8 mouse cellular contexts compared by ENCODE assay signal in the genomic region with DNA sequence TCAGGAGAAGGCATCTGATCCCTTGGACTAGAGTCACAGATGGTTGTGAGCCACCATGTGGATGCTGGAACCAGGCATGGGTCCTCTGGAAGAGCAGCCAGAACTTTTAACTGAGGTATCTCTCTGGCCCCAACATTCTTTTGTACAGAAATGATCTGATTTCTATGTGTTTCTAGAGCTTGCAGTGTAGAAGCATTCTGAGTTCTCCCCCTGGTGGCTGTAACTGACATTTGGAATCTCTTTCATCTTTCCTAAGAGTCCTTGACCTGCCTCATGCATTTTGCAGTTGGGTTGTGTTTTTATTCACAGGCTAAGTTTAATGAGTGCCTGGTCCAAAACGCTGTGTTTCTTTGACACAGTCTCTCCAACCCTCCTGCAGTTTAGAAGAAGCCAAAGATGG. TPM values are rescaled to one million over a fixed set of nuclear protein-coding genes. Genes with fewer than 3 reads are reported as not detected.
DNase-seq lines count a peak whose midpoint lies in the region; ATAC-seq lines count a peak whose summit lies in the region.

No protein-coding gene starts in this region.

- no peak for ATAC-seq in megakaryocyte-erythroid progenitor cell, adult 5-6 weeks (replicated peaks; ENCODE audit: low FRiP score, low TSS enrichment, poor library complexity, severe bottlenecking)

- DNase-seq in cerebellum, adult 18-20 months: peak; percentile 10 to 18
- DNase-seq in cerebellum, postnatal 36 days: no peak
- DNase-seq in layer of hippocampus, adult 11-12 months (ENCODE audit: low spot score): peak; percentile 56
- DNase-seq in layer of hippocampus, adult 9-11 months: no peak
- DNase-seq in adipocyte (ENCODE audit: low spot score): peak; percentile 78
- peak; percentile 60 to 62 for DNase-seq in left cerebral cortex, postnatal 14 days (ENCODE audit: low spot score in 2 of 2)
- DNase-seq in testis, postnatal 14 days (ENCODE audit: low spot score): no peak

- intact Hi-C loops in left cerebral cortex, postnatal 14 days (cut with DNase I): no loop called here

RNA-seq across cellular contexts. Expression of a gene that starts 43.2 kb away (rescaled TPM):
- total RNA-seq in left cerebral cortex, postnatal 14 days (2021): 10 to 100 TPM; 24.6 to 28.9 TPM
- not detected in 2 replicates for total RNA-seq in megakaryocyte-erythroid progenitor cell, adult 5-6 weeks (2014; fragmentation: Nextera tagmentation)
- not detected in 2 replicates for total RNA-seq in megakaryocyte-erythroid progenitor cell, adult 5-6 weeks (2017)

Comparison
In these comparisons a context has a peak if more than half of its experiments do, and no peak if none do; other contexts are left out.
1. DNase-seq: peak in cerebellum, adult 18-20 months (2 of 2), layer of hippocampus, adult 11-12 months (single experiment), adipocyte (single experiment) and left cerebral cortex, postnatal 14 days (2 of 2); none in cerebellum, postnatal 36 days (0 of 2), layer of hippocampus, adult 9-11 months (single experiment) and testis, postnatal 14 days (single experiment).
2. RNA of a gene that starts 43.2 kb away (total RNA-seq): 24.6 to 28.9 TPM in left cerebral cortex, postnatal 14 days; not detected in megakaryocyte-erythroid progenitor cell, adult 5-6 weeks; every median in the first group is over 10 times any median in the second.